Mouse (Mus musculus) testis, postnatal 14 days (tissue): ENCODE results near the gene Dars2.
A peak's percentile ranks its signal among the peaks of the same experiment; 100 is the strongest.
"Not testable (repeated sequence)": the region's sequence is repeated elsewhere in the genome, so short reads cannot be mapped to it uniquely, and the experiment has no call there.

Source experiments
- DNase-seq: peaks from one replicate; pipeline ENCODE4 v3.0.0; 2021; ENCODE audit warnings: low spot score

Gene Dars2

GRCm38 (mm10) chr1:161035281-161035785 lies 35.1 kb downstream of the Dars2 start:
- DNase-seq: no peak

- DNase-seq: peak; percentile 99
These were observed 35.8 kb downstream of the Dars2 start, which contains the start of gene Zbtb37 for GRCm38 (mm10) chr1:161034435-161035280. Zbtb37 (minus strand) TSS chr1:161034849.

DNA sequence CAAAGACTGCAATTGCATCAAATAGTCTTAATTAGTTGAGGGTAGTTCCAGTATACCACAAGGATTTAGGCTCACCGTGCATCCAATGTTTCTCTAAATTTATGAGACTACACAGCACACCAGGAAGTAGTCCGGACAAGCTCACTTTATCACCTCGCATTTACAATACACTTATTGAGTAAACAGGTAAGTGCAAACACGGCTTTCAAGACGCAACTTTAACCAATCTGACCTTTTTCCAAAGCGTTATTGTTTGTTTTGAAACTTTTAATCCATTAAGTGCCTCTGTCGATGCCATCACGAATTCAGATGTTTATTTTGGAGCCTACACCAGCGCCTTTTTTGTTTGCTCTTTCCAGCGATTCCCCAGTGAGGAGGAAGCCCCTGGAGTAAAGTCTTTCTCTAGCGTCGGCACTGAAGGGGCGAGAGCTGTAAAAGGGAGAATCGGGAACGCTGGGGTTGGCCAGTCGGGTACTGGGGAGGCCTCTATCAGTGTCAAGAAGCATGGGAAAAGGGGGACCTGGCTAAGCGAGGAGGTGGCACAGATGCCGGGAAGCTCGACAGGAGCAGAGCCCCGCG lies 36.5 kb downstream of the Dars2 start:
- DNase-seq: no peak

- peak; percentile 20 for DNase-seq
These were observed 38.1 kb downstream of the Dars2 start for GRCm38 (mm10) chr1:161032345-161032744.

- no peak for DNase-seq
These were observed 38.6 kb downstream of the Dars2 start for GRCm38 (mm10) chr1:161031881-161032280.

GRCm38 (mm10) chr1:161030058-161030457 lies 40.4 kb downstream of the Dars2 start:
- DNase-seq: no peak

DNA sequence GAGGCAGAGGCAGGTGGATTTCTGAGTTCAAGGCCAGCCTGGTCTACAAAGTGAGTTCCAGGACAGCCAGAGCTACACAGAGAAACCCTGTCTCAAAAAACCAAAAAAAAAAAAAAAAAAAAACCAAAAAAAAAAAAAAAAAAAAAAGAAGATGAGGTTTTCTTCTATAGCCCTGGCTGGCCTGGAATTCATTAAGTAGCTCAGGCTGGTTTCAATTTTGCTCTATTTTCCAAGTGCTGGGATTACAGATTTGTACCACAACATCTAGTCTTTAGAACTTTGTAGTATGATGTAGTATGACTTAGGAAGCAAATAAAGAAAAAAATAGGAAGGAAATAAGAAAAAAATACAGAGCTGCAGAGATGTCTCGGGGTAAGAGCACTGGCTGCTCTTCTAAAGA lies 42.0 kb downstream of the Dars2 start:
- not testable (repeated sequence) for DNase-seq

DNA sequence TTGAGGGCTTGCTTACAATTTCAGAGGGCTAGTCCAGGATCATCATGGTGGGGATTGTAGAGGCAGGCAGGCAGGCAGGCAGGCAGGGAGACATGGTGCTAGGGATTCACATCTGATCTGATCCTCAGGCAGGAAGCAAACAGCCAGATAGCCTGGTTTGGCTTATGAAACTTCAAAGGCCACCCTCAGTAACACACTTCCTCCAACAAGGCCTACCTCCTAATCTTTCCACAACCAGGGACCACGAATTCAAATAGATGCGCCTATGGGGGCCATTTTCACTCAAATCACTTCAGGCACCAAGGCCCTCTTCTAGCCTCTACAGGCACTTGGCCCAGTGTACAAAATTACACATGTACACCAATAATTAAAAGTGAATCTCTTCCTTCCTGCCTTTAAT lies 43.3 kb downstream of the Dars2 start:
- no peak for DNase-seq

- no peak for DNase-seq
These were observed 44.8 kb downstream of the Dars2 start for GRCm38 (mm10) chr1:161025410-161026210.

DNA sequence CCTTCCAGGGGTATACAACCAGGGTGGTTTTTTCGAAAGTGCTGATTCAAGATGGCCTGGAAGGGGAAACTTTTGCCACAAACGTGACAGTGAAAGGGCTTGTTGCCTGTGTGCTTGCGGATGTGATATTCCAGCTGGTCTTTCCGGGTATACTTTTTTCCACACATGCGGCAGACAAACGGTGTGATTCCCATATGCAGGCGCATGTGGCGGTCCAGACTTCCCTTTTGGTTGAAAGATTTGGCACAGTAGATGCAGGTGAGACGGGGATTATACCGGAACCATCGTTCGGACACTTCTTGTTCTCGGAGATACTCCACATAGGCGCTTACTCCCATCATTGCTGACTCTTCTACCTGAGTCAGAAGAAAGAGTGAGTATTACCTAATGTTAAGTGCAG lies 50.4 kb downstream of the Dars2 start:
- DNase-seq: no peak

DNA sequence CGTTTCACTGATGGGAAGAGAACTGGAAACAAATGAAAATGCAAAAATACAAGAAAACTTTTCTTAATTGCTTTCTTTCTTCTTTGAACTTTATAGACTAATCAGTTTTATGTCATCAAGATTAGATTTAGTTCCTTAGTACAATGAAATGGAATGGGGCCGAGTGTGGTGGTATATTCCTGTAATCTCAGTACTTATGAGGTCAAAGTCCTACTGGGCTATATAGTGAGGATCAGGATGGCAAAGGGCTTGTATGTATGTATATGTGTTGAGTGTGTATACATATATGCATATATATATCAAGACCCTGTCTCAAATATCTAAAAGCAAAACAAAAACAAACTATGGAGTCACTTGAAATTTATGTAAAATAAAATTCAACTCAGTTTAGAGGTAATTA lies 54.1 kb downstream of the Dars2 start:
- DNase-seq: no peak

GRCm38 (mm10) chr1:161010436-161010835 lies 60.0 kb downstream of the Dars2 start:
- DNase-seq: no peak

DNA sequence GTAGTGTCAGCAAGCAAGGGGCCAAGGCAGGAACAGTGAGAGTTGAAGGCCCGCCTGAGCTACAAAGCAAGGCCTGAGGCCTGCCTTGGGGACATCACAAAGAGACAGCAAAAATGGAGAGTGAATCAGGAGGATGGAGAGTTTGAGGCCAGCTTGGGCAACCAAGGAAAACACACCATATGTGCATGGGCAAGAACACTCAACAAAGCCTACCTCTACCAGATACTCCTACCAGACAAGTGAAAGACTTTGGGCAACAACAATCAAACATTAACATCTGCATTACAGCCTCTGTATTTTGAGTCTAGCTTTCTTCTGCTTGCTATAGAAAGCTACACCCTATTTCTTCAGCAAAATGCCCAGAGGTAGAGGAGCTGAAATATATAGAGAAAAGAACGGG lies 62.4 kb downstream of the Dars2 start:
- no peak for DNase-seq

GRCm38 (mm10) chr1:161006471-161006870 lies 64.0 kb downstream of the Dars2 start:
- no peak for DNase-seq

DNA sequence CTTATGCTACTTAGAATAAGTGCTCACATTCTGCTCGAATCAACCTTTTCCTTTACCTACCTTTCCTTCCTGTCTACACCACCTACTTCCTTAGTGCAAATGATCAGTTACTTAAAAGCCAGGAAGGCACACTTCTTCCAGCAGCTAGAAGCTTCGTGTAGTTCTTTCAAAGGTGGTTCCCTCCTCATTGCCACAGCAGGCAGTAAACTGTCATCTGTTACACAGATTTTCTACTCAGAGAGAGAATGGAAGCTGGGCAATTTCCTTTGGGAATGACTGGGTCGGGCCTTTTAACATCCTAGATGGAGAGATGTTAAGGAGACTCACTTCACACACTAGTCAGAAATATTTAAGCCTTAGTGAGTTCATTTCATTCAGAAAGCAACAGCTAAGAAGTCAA lies 64.9 kb downstream of the Dars2 start:
- DNase-seq: no peak

GRCm38 (mm10) chr1:161004942-161005341 lies 65.5 kb downstream of the Dars2 start:
- DNase-seq: no peak

DNA sequence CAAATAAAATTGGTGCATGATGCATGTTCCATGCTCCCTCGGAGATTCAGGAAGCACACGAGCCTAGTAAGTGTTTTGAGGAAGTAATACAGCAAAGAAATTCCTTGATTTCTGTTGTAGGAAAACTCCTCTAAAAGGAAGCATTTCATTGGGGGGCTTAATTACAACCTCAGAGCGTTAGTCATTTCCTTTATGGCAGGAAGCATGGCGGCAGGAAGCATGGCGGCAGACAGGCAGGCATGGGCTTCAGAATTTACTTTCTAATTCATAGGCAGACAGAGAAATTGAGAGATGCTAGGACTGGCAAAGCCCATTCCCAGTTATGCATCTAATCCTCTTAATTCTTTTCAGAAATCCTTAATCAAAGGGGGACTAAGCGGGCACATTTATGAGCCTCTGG lies 76.6 kb downstream of the Dars2 start:
- DNase-seq: no peak
